Mouse (Mus musculus): ENCODE results near the gene Atad5. TPM values are rescaled to one million over a fixed set of nuclear protein-coding genes. Genes with fewer than 3 reads are reported as not detected.
"Not testable (repeated sequence)": the region's sequence is repeated elsewhere in the genome, so short reads cannot be mapped to it uniquely, and the experiment has no call there.

Atad5 gene
- polyA plus RNA-seq, 1 experiment from 2014 or later, result 8.2 TPM

GRCm38 (mm10) chr11:80141825-80142521 lies 52.8 kb downstream of the Atad5 start, which contains the start of gene Tefm:
Gene Tefm, minus strand, starts transcription at chr11:80142175.
- H3K4me3 ChIP-seq (replicated peaks; ENCODE audit: low read length), result peak within 1 kb of the TSS; percentile 71
- peaks cover 12% of the 10 kb centered on the region; the same call in 1 of the 2 replicates for H3K4me1 ChIP-seq (replicated peaks; ENCODE audit: control insufficient read depth, insufficient read depth, low read length)
- peak within 1 kb of the TSS; percentile 72 for H3K27ac ChIP-seq (ENCODE audit: low read length)
- H3K9ac ChIP-seq (replicated peaks; ENCODE audit: low read depth, low read length), result peak within 1 kb of the TSS; percentile 82
- no peaks in the 10 kb centered on the region for H3K9me3 ChIP-seq (ENCODE audit: control insufficient read depth, low read length)
- peak within 1 kb of the TSS; percentile 68 for H3K4me2 ChIP-seq (ENCODE audit: low read length)
- WGBS, result under 1% methylated on average over 40 of the region's 40 CpGs
- H3K27me3 ChIP-seq (replicated peaks; ENCODE audit: control insufficient read depth, insufficient read depth, low read length), result no peaks in the 10 kb centered on the region
- H3K36me3 ChIP-seq (ENCODE audit: control insufficient read depth, insufficient read depth), result no peaks in the 10 kb centered on the region
- ATAC-seq, result peak; percentile 96

GRCm38 (mm10) chr11:80142872-80143271 lies 53.7 kb downstream of the Atad5 start:
- Histone ChIP-seq H3K36me3 (ENCODE audit: control insufficient read depth, insufficient read depth) (no peaks in the 10 kb centered on the region), H3K4me2 (ENCODE audit: low read length) (peak overlapping the region; percentile 68), H3K27ac (ENCODE audit: low read length) (no peak overlapping the region), H3K9me3 (ENCODE audit: control insufficient read depth, low read length) (no peaks in the 10 kb centered on the region), H3K4me3 (replicated peaks; ENCODE audit: low read length) (no peak overlapping the region; the same call in 1 of the 2 replicates), H3K27me3 (replicated peaks; ENCODE audit: control insufficient read depth, insufficient read depth, low read length) (no peaks in the 10 kb centered on the region), H3K4me1 (replicated peaks; ENCODE audit: control insufficient read depth, insufficient read depth, low read length) (peaks cover 12% of the 10 kb centered on the region; the same call in 1 of the 2 replicates), H3K9ac (replicated peaks; ENCODE audit: low read depth, low read length) (no peak overlapping the region)
- ATAC-seq, result no peak
- WGBS, result 39% methylated on average over 8 of the region's 8 CpGs

GRCm38 (mm10) chr11:80145787-80146275 lies 56.6 kb downstream of the Atad5 start:
- no peak overlapping the region for H3K27ac ChIP-seq (ENCODE audit: low read length)
- H3K4me1 ChIP-seq (replicated peaks; ENCODE audit: control insufficient read depth, insufficient read depth, low read length), result peaks cover 11% of the 10 kb centered on the region; the same call in 1 of the 2 replicates
- H3K9me3 ChIP-seq (ENCODE audit: control insufficient read depth, low read length), result no peaks in the 10 kb centered on the region
- H3K4me2 ChIP-seq (ENCODE audit: low read length), result no peak overlapping the region
- H3K27me3 ChIP-seq (replicated peaks; ENCODE audit: control insufficient read depth, insufficient read depth, low read length), result no peaks in the 10 kb centered on the region
- 75% methylated on average over 10 of the region's 10 CpGs for WGBS
- no peaks in the 10 kb centered on the region for H3K36me3 ChIP-seq (ENCODE audit: control insufficient read depth, insufficient read depth)
- no peak overlapping the region for H3K9ac ChIP-seq (replicated peaks; ENCODE audit: low read depth, low read length)
- H3K4me3 ChIP-seq (replicated peaks; ENCODE audit: low read length), result no peak overlapping the region
- ATAC-seq, result no peak

GRCm38 (mm10) chr11:80147748-80148147 lies 58.5 kb downstream of the Atad5 start:
- WGBS, result 80% methylated on average over 6 of the region's 6 CpGs
- H3K36me3 ChIP-seq (ENCODE audit: control insufficient read depth, insufficient read depth), result no peaks in the 10 kb centered on the region
- H3K27me3 ChIP-seq (replicated peaks; ENCODE audit: control insufficient read depth, insufficient read depth, low read length), result 0 out of 2 replicates have a peak, but pooled peaks cover 4% of the 10 kb centered on the region
- H3K4me1 ChIP-seq (replicated peaks; ENCODE audit: control insufficient read depth, insufficient read depth, low read length), result peaks cover 3% of the 10 kb centered on the region; the same call in 1 of the 2 replicates
- H3K4me3 ChIP-seq (replicated peaks; ENCODE audit: low read length), result no peak overlapping the region
- no peak overlapping the region for H3K4me2 ChIP-seq (ENCODE audit: low read length)
- no peak overlapping the region for H3K27ac ChIP-seq (ENCODE audit: low read length)
- no peak for ATAC-seq
- H3K9ac ChIP-seq (replicated peaks; ENCODE audit: low read depth, low read length), result no peak overlapping the region
- H3K9me3 ChIP-seq (ENCODE audit: control insufficient read depth, low read length), result no peaks in the 10 kb centered on the region

DNA sequence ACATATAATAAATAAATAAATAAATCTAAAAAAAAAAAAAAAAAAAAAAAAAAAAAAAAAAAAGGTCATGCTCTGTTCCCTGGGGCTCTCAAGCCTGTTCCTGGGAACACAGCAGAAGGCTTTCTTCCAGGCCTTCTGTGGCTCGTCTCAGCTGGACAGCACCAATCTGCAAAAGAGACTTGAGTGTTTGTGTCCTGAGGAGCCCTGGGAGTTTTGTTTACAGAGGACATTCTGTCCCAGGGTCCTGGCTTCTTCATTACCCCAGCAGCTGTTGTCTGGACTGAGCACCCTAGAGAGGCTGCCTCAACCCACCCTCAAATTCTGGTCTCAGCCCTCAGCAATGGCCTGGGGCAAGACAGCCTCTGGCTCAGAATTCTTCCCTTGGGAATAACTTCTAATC lies 59.1 kb downstream of the Atad5 start:
- Histone ChIP-seq H3K4me1 (replicated peaks; ENCODE audit: control insufficient read depth, insufficient read depth, low read length) (no peaks in the 10 kb centered on the region), H3K9me3 (ENCODE audit: control insufficient read depth, low read length) (no peaks in the 10 kb centered on the region), H3K27ac (ENCODE audit: low read length) (no peak overlapping the region), H3K4me3 (replicated peaks; ENCODE audit: low read length) (no peak overlapping the region), H3K36me3 (ENCODE audit: control insufficient read depth, insufficient read depth) (no peaks in the 10 kb centered on the region), H3K27me3 (replicated peaks; ENCODE audit: control insufficient read depth, insufficient read depth, low read length) (peaks cover 7% of the 10 kb centered on the region), H3K4me2 (ENCODE audit: low read length) (no peak overlapping the region), H3K9ac (replicated peaks; ENCODE audit: low read depth, low read length) (no peak overlapping the region)
- no peak for ATAC-seq
- 65% methylated on average over 1 of the region's 1 CpGs for WGBS

DNA sequence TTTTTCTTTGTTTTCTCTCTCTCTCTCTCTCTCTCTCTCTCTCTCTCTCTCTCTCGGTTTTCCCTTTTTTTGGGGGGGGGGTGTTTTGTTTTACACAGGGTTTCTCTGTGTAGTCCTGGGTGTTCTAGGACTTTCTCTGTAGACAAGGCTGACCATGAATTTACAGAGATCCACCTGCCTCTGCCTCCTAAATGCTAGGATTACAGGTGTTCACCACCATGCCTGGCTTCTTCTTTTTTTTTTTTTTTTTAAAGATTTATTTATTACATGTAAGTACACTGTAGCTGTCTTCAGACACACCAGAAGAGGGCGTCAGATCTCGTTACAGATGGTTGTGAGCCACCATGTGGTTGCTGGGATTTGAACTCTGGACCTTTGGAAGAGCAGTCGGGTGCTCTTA lies 59.8 kb downstream of the Atad5 start:
- H3K4me2 ChIP-seq (ENCODE audit: low read length); H3K9ac ChIP-seq (replicated peaks; ENCODE audit: low read depth, low read length); H3K27ac ChIP-seq (ENCODE audit: low read length); H3K4me3 ChIP-seq (replicated peaks; ENCODE audit: low read length); H3K9me3 ChIP-seq (ENCODE audit: control insufficient read depth, low read length); H3K4me1 ChIP-seq (replicated peaks; ENCODE audit: control insufficient read depth, insufficient read depth, low read length); ATAC-seq; H3K36me3 ChIP-seq (ENCODE audit: control insufficient read depth, insufficient read depth): not testable (repeated sequence)
- peaks cover 13% of the 10 kb centered on the region for H3K27me3 ChIP-seq (replicated peaks; ENCODE audit: control insufficient read depth, insufficient read depth, low read length)
- WGBS, result 47% methylated on average over 1 of the region's 4 CpGs

DNA sequence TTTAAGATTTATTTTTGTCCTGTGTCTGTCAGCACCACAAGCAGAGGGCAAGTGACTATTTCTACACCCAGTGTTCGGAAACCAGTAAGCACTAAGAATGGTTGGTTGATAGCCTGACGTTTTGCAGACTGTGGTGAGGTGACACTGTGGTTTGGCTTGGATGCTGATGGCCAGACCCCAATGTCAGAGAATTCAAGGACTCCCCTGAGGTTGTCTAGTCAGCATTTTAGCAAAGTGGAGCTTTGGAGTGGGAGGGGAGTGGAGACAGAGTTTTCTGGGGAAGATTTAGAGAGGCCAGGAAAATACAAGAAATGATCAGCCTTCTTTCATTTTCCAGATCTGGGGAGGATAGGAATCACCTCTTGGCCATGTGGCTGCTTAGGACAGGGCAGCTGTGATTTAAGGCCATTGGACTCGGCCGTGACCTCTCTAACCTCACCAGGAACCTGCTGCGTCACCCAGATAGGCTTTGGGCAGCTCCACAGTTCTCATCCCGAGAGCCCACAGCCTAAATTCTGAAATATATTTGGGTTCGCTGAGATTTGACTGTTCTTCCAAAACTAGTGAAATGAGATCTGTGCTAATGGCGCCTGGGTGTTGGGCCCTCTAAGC lies 60.3 kb downstream of the Atad5 start:
- no peak overlapping the region for H3K4me2 ChIP-seq (ENCODE audit: low read length)
- no peak for ATAC-seq
- WGBS, result 86% methylated on average over 8 of the region's 8 CpGs
- no peaks in the 10 kb centered on the region for H3K9me3 ChIP-seq (ENCODE audit: control insufficient read depth, low read length)
- no peaks in the 10 kb centered on the region for H3K36me3 ChIP-seq (ENCODE audit: control insufficient read depth, insufficient read depth)
- H3K9ac ChIP-seq (replicated peaks; ENCODE audit: low read depth, low read length), result no peak overlapping the region
- H3K4me1 ChIP-seq (replicated peaks; ENCODE audit: control insufficient read depth, insufficient read depth, low read length), result peaks cover 7% of the 10 kb centered on the region
- no peak overlapping the region for H3K4me3 ChIP-seq (replicated peaks; ENCODE audit: low read length)
- H3K27me3 ChIP-seq (replicated peaks; ENCODE audit: control insufficient read depth, insufficient read depth, low read length), result peaks cover 19% of the 10 kb centered on the region
- no peak overlapping the region for H3K27ac ChIP-seq (ENCODE audit: low read length)

- 88% methylated on average over 5 of the region's 5 CpGs for WGBS
- Histone ChIP-seq H3K4me1 (replicated peaks; ENCODE audit: control insufficient read depth, insufficient read depth, low read length) (peaks cover 7% of the 10 kb centered on the region), H3K36me3 (ENCODE audit: control insufficient read depth, insufficient read depth) (no peaks in the 10 kb centered on the region), H3K4me3 (replicated peaks; ENCODE audit: low read length) (no peak overlapping the region), H3K9me3 (ENCODE audit: control insufficient read depth, low read length) (0 out of 2 replicates have a peak, but pooled peaks cover 2% of the 10 kb centered on the region), H3K9ac (replicated peaks; ENCODE audit: low read depth, low read length) (no peak overlapping the region), H3K27ac (ENCODE audit: low read length) (no peak overlapping the region), H3K27me3 (replicated peaks; ENCODE audit: control insufficient read depth, insufficient read depth, low read length) (peaks cover 29% of the 10 kb centered on the region), H3K4me2 (ENCODE audit: low read length) (no peak overlapping the region)
- ATAC-seq, result no peak
Observed at GRCm38 (mm10) chr11:80150566-80150965, 61.4 kb downstream of the Atad5 start.

DNA sequence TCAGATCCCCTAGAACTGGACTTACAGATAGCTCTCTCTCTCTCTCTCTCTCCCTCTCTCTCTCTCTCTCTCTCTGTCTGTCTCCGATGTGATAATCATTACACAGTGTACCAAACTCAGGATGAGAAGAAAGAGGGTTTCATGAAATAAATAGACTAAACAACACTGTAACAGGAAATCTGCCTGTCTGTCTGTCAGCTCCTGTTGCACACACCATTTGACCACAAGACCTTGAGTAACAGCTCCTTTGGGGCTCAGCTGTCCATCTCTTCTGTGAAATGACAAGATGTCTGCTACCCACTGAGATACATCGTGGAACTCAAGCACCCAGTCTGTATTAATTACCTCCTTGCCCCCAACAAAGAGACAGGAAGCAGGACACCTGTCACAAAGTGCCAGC lies 62.3 kb downstream of the Atad5 start:
- 69% methylated on average over 2 of the region's 2 CpGs for WGBS
- Histone ChIP-seq H3K4me2 (ENCODE audit: low read length) (no peak overlapping the region), H3K9me3 (ENCODE audit: control insufficient read depth, low read length) (0 out of 2 replicates have a peak, but pooled peaks cover 2% of the 10 kb centered on the region), H3K9ac (replicated peaks; ENCODE audit: low read depth, low read length) (no peak overlapping the region), H3K4me1 (replicated peaks; ENCODE audit: control insufficient read depth, insufficient read depth, low read length) (peaks cover 7% of the 10 kb centered on the region), H3K36me3 (ENCODE audit: control insufficient read depth, insufficient read depth) (no peaks in the 10 kb centered on the region), H3K27ac (ENCODE audit: low read length) (no peak overlapping the region), H3K27me3 (replicated peaks; ENCODE audit: control insufficient read depth, insufficient read depth, low read length) (peaks cover 35% of the 10 kb centered on the region), H3K4me3 (replicated peaks; ENCODE audit: low read length) (no peak overlapping the region)
- no peak for ATAC-seq
